Mouse (Mus musculus): ENCODE results near the gene Golga5. TPM values are rescaled to one million over a fixed set of nuclear protein-coding genes. Genes with fewer than 3 reads are reported as not detected.
A peak's percentile ranks its signal among the peaks of the same experiment; 100 is the strongest.

The Golga5 gene
- polyA plus RNA-seq, 1 experiment = 7.3 TPM

- Histone ChIP-seq H3K36me3 (ENCODE audit: control insufficient read depth, insufficient read depth) (no peaks in the 10 kb centered on the region), H3K4me3 (ENCODE audit: insufficient read depth, poor library complexity, severe bottlenecking) (no peak overlapping the region), H3ac (ENCODE audit: control insufficient read depth, insufficient read length, low read depth) (no peak overlapping the region), H3K27me3 (ENCODE audit: control insufficient read depth, insufficient read depth, insufficient read length) (no peaks in the 10 kb centered on the region), H3K79me2 (ENCODE audit: control insufficient read depth, insufficient read depth) (peaks cover 52% of the 10 kb centered on the region), H3K79me3 (ENCODE audit: low read depth) (peaks cover 1% of the 10 kb centered on the region)
- TF ChIP-seq MYOD1 (IDR thresholded peaks at IDR 0.05; ENCODE audit: control insufficient read depth, insufficient read length, low read depth) (no peak), CEBPB (IDR thresholded peaks at IDR 0.05; ENCODE audit: low read depth) (no peak), MYOG (IDR thresholded peaks at IDR 0.05; ENCODE audit: control insufficient read depth, extremely low read depth, insufficient read length) (no peak), MAX (IDR thresholded peaks at IDR 0.05) (no peak), USF1 (IDR thresholded peaks at IDR 0.05; ENCODE audit: low read depth) (no peak), FOSL1 (IDR thresholded peaks at IDR 0.05; ENCODE audit: insufficient read depth, low read length, poor library complexity, severe bottlenecking) (no peak), CTCF (IDR thresholded peaks at IDR 0.05; ENCODE audit: control insufficient read depth, insufficient read depth, insufficient read length) (no peak)
Measured at GRCm38 (mm10) chr12:102432238-102432637, 36.7 kb upstream of the Golga5 start.

- peaks cover 70% of the 10 kb centered on the region for H3K79me2 ChIP-seq (ENCODE audit: control insufficient read depth, insufficient read depth)
- no peaks in the 10 kb centered on the region for H3K36me3 ChIP-seq (ENCODE audit: control insufficient read depth, insufficient read depth)
- no peak for TF ChIP-seq USF1 (IDR thresholded peaks at IDR 0.05; ENCODE audit: low read depth)
- TF ChIP-seq CEBPB (IDR thresholded peaks at IDR 0.05; ENCODE audit: low read depth) = no peak
- TF ChIP-seq MYOG (IDR thresholded peaks at IDR 0.05; ENCODE audit: control insufficient read depth, extremely low read depth, insufficient read length) = no peak
- no peak for TF ChIP-seq FOSL1 (IDR thresholded peaks at IDR 0.05; ENCODE audit: insufficient read depth, low read length, poor library complexity, severe bottlenecking)
- TF ChIP-seq MAX (IDR thresholded peaks at IDR 0.05) = no peak
- no peak for TF ChIP-seq MYOD1 (IDR thresholded peaks at IDR 0.05; ENCODE audit: control insufficient read depth, insufficient read length, low read depth)
- TF ChIP-seq CTCF (IDR thresholded peaks at IDR 0.05; ENCODE audit: control insufficient read depth, insufficient read depth, insufficient read length) = no peak
- no peak overlapping the region for H3ac ChIP-seq (ENCODE audit: control insufficient read depth, insufficient read length, low read depth)
- H3K4me3 ChIP-seq (ENCODE audit: insufficient read depth, poor library complexity, severe bottlenecking) = no peak overlapping the region
- no peaks in the 10 kb centered on the region for H3K27me3 ChIP-seq (ENCODE audit: control insufficient read depth, insufficient read depth, insufficient read length)
- H3K79me3 ChIP-seq (ENCODE audit: low read depth) = peaks cover 1% of the 10 kb centered on the region
Measured at GRCm38 (mm10) chr12:102434107-102434506, 34.8 kb upstream of the Golga5 start.

GRCm38 (mm10) chr12:102436939-102437526, 31.9 kb upstream of the Golga5 start:
- Histone ChIP-seq H3ac (ENCODE audit: control insufficient read depth, insufficient read length, low read depth) (no peak overlapping the region), H3K36me3 (ENCODE audit: control insufficient read depth, insufficient read depth) (no peaks in the 10 kb centered on the region), H3K79me2 (ENCODE audit: control insufficient read depth, insufficient read depth) (peaks cover 57% of the 10 kb centered on the region), H3K79me3 (ENCODE audit: low read depth) (peaks cover 1% of the 10 kb centered on the region), H3K4me3 (ENCODE audit: insufficient read depth, poor library complexity, severe bottlenecking) (no peak overlapping the region), H3K27me3 (ENCODE audit: control insufficient read depth, insufficient read depth, insufficient read length) (no peaks in the 10 kb centered on the region)
- TF ChIP-seq MYOG (IDR thresholded peaks at IDR 0.05; ENCODE audit: control insufficient read depth, extremely low read depth, insufficient read length) (no peak), CEBPB (IDR thresholded peaks at IDR 0.05; ENCODE audit: low read depth) (no peak), FOSL1 (IDR thresholded peaks at IDR 0.05; ENCODE audit: insufficient read depth, low read length, poor library complexity, severe bottlenecking) (no peak), CTCF (IDR thresholded peaks at IDR 0.05; ENCODE audit: control insufficient read depth, insufficient read depth, insufficient read length) (no peak), MAX (IDR thresholded peaks at IDR 0.05) (no peak), MYOD1 (IDR thresholded peaks at IDR 0.05; ENCODE audit: control insufficient read depth, insufficient read length, low read depth) (no peak), USF1 (IDR thresholded peaks at IDR 0.05; ENCODE audit: low read depth) (no peak)

GRCm38 (mm10) chr12:102437952-102438351, 31.0 kb upstream of the Golga5 start:
- Histone ChIP-seq H3K79me3 (ENCODE audit: low read depth) (peaks cover 1% of the 10 kb centered on the region), H3ac (ENCODE audit: control insufficient read depth, insufficient read length, low read depth) (no peak overlapping the region), H3K4me3 (ENCODE audit: insufficient read depth, poor library complexity, severe bottlenecking) (no peak overlapping the region), H3K79me2 (ENCODE audit: control insufficient read depth, insufficient read depth) (peaks cover 48% of the 10 kb centered on the region), H3K27me3 (ENCODE audit: control insufficient read depth, insufficient read depth, insufficient read length) (no peaks in the 10 kb centered on the region), H3K36me3 (ENCODE audit: control insufficient read depth, insufficient read depth) (no peaks in the 10 kb centered on the region)
- no peak for TF ChIP-seq USF1 (IDR thresholded peaks at IDR 0.05; ENCODE audit: low read depth)
- no peak for TF ChIP-seq MYOG (IDR thresholded peaks at IDR 0.05; ENCODE audit: control insufficient read depth, extremely low read depth, insufficient read length)
- no peak for TF ChIP-seq MYOD1 (IDR thresholded peaks at IDR 0.05; ENCODE audit: control insufficient read depth, insufficient read length, low read depth)
- no peak for TF ChIP-seq MAX (IDR thresholded peaks at IDR 0.05)
- TF ChIP-seq FOSL1 (IDR thresholded peaks at IDR 0.05; ENCODE audit: insufficient read depth, low read length, poor library complexity, severe bottlenecking) = no peak
- TF ChIP-seq CEBPB (IDR thresholded peaks at IDR 0.05; ENCODE audit: low read depth) = no peak
- no peak for TF ChIP-seq CTCF (IDR thresholded peaks at IDR 0.05; ENCODE audit: control insufficient read depth, insufficient read depth, insufficient read length)

- TF ChIP-seq USF1 (IDR thresholded peaks at IDR 0.05; ENCODE audit: low read depth) (peak; percentile 90), FOSL1 (IDR thresholded peaks at IDR 0.05; ENCODE audit: insufficient read depth, low read length, poor library complexity, severe bottlenecking) (no peak)
- Histone ChIP-seq H3K36me3 (ENCODE audit: control insufficient read depth, insufficient read depth) (no peaks in the 10 kb centered on the region), H3K4me3 (ENCODE audit: insufficient read depth, poor library complexity, severe bottlenecking) (peak overlapping the region; percentile 63), H3K79me3 (ENCODE audit: low read depth) (peaks cover 1% of the 10 kb centered on the region), H3ac (ENCODE audit: control insufficient read depth, insufficient read length, low read depth) (peak overlapping the region; percentile 60), H3K27me3 (ENCODE audit: control insufficient read depth, insufficient read depth, insufficient read length) (no peaks in the 10 kb centered on the region), H3K79me2 (ENCODE audit: control insufficient read depth, insufficient read depth) (peaks cover 39% of the 10 kb centered on the region)
Measured at GRCm38 (mm10) chr12:102438983-102439631, 29.8 kb upstream of the Golga5 start.

All from C2C12 (cell line).